Mouse (Mus musculus): ENCODE data around the gene Gps2. TPM values are rescaled to one million over a fixed set of nuclear protein-coding genes. Genes with fewer than 3 reads are reported as not detected.
"Not testable (repeated sequence)": the region's sequence is repeated elsewhere in the genome, so short reads cannot be mapped to it uniquely, and the experiment has no call there.

Gps2 gene
- total RNA-seq, 2 experiments from 2014 or later, result 37.8 to 38.3 TPM

DNA sequence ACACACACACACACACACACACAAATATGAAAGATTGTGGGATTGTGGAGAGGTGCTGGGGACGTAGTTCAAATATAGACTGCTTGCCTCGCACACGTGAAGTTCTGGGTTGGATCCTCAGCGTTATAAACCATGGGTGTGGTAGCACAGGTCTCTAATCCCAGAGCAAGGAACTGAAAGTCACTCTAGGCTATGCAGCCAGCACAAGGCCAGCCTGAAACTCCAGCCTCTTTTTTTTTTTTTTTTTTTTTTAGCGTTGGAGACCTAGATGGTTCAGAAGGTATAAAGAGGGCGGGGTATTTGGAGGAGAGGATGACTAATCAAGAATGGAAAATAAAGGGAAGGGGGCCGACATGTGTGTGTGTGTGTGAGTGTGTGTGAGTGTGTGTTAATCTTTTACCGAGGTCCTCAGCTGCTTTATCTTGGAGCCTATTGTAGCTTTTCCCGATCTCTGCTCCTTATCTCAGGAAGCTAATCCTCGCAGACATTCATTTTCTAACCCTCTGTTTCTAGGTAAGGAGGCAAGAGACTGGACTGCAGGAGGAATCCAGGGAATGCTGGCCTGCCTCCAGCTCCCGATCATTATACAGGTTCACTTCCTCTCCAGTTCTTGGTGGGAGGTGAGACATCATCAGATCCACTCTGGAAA is 39.7 kb downstream of the Gps2 start:
- no peak for DNase-seq
- intact Hi-C loops (cut with DNase I), result no loop called here

DNA sequence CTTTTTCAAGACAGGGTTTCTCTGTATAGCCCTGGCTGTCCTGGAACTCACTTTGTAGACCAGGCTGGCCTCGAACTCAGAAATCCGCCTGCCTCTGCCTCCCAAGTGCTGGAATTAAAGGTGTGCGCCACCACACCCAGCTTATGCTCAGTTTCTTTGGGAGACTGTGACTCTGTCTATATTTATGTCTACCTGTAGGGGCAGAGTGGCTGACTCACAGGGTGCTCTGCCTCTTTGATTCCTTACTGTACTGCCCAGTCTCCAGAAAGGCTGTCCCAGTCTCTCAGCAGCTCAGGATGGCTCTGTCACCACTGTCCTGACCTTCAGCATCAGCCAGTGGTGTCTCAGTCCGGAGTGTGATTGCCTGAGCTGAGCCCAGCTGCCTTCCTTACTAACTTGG is 41.9 kb downstream of the Gps2 start:
- DNase-seq; intact Hi-C loops (cut with DNase I): not testable (repeated sequence)

DNA sequence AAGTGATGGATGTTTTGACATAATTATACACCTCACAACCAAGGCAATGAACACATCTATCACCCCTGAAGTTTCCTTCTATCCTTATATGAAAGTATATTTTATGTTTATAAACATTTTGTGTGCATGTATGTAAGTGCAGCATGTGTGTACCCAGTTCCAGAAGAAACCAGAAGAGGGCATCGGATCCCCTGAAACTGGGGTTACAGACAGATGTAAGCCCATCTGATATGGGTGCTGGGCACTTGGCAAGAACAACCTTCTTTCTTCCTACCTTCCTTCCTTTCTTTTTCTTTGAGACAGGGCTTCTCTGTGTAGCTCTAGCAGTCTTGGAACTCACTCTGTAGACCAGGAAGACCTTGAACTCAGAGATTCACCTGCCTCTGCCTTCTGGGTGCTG is 42.5 kb downstream of the Gps2 start:
- intact Hi-C loops (cut with DNase I), result no loop called here
- DNase-seq, result no peak

DNA sequence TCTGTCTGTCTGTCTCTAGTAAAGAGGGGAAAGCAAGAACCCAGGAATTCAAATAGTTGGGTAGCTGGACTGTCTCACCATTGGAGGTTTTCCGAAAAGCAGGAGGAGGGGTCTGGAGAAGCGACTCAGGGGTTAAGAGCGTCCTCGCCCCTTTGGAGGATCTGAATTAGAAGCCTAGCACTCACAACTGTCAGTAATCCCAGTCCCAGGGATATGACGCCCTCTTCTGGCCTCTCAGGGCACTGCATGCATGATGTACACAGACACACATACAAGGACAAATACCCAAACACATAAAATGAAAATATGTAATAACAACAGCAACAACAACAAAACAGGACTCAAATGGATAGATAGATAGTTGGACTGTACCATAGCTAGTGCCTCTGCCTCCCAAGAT is 46.9 kb downstream of the Gps2 start:
- peak; percentile 33 for DNase-seq
- intact Hi-C loops (cut with DNase I), result no loop called here

DNA sequence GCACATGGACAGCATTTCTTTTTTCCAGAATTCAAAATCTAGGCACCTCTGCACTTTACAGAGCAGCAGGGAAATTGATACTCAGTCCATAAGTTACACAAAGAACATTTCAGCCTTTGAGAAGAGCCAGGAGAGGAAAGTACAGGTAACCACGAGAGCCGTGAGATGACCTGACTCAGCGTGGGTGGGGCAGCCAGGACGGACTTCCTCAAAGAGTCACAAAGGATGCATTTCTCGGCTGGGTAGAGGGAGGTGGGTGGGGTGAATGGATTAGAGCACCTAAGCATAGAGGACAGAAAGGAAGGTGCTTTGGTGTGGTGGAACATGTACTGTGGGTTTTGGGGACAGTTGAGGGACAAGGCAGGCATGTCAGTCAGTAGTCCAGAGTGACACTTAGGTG is 48.2 kb downstream of the Gps2 start:
- no peak for DNase-seq
- intact Hi-C loops (cut with DNase I), result no loop called here

DNA sequence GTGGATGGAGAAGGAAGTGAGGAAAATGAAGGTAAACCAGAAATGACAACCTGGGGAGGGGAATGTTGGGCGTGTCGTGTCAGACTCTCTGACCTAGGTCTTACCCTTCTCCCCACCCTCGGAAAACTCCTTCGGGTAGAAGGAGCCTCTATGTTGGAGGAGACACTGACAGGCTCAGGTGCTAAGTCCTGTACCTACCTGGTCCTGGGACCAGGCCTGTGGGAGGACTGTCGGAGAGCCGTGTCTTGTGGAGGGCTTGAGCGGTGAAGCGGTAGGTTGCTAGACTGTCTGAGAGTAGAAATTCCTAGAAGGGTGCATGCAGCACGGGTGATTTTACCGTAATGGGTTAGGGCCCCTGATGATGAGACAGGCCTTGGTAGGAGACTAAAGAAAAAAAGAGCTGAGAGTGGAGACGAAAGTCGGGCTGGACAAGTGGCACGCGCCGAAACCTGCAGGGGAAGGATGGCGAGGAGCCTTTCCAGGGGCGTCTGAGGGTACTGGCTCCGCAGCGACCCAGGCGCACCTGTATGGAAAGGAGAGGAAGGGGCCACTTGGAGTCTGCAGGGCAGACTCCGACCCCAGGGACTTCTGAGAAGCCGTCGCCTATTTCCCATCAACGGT is 51.1 kb downstream of the Gps2 start, which contains the start of gene Cldn7:
Gene Cldn7, plus strand, starts transcription at position 130 of the 621 bp plus-strand sequence.
- DNase-seq, result no peak
- intact Hi-C loops (cut with DNase I), result no loop called here

DNA sequence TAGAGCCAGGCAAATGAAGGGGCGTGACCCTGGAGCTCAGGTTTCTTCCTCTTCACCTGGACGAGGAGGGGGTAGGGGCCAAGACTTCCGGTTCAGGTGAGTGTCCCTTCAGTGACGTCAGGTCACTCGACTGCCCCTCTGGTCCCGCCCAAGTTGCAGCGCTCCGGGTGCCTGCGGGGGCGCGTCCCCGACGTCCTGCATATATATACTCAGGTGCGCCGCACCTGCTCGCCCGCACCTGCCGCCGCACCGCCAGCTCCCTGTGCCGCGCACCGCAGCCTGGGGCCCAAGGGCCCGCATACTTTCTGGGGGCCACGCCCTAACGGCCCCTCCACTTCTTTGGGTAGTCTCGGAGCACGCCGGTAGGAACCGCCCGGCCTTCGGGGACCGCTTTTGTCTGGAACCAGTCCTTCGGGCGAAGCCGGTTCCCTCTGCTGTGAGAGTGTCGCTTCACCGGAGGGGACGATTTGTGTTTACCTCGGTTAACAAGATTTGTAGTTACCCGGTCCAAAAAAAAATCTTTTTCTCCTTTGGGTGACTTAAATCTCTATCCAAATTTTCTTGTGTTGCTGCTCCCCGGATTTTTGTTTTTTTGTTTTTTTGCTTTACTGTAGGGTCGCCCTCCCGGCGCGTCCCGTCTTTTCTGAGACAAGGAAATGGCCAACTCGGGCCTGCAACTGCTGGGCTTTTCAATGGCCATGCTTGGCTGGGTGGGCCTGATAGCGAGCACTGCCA is 51.8 kb downstream of the Gps2 start:
- DNase-seq, result no peak
- intact Hi-C loops (cut with DNase I), result no loop called here

Small RNA genes lying within 50 kb of the gene (microRNA-seq; reads per million reads assigned to microRNA genes)
- gene Mir6924, result not detected

Other genes with a start within 250 kb of the Gps2 start
- 1 to 10 TPM; 7.1 to 8.5 TPM for gene Cd68, start 247.7 kb upstream of the Gps2 start, total RNA-seq (2021)
- gene Eif4a1, start 241.5 kb upstream of the Gps2 start, total RNA-seq (2021), result 100 to 1,000 TPM; 661 to 680 TPM
- gene Senp3, start 231.8 kb upstream of the Gps2 start, total RNA-seq (2021), result 100 to 1,000 TPM; 117 to 129 TPM
- 1 to 10 TPM in 1 of 2 experiments, under 1 TPM in 1; 0.93 to 1.3 TPM for gene Tnfsf13, start 228.1 kb upstream of the Gps2 start, total RNA-seq (2021)
- 1 to 10 TPM; 6.4 to 8.7 TPM for gene Tnfsf12, start 218.0 kb upstream of the Gps2 start, total RNA-seq (2021)
- gene Tnfsfm13, start 217.8 kb upstream of the Gps2 start, total RNA-seq (2021), result under 1 TPM; 0.30 to 0.97 TPM
- gene Polr2a, start 155.3 kb upstream of the Gps2 start, total RNA-seq (2021), result 10 to 100 TPM; 49.6 to 54.6 TPM
- gene Slc35g3, start 151.9 kb upstream of the Gps2 start, total RNA-seq (2021), result not detected
- gene Zbtb4, start 148.0 kb upstream of the Gps2 start, total RNA-seq (2021), result 10 to 100 TPM; 47.9 to 52.5 TPM
- gene Chrnb1, start 117.9 kb upstream of the Gps2 start, total RNA-seq (2021), result 1 to 10 TPM in 1 of 2 experiments, under 1 TPM in 1; 0.48 to 1.5 TPM
- 10 to 100 TPM; 25.2 to 29.6 TPM for gene Fgf11, start 112.0 kb upstream of the Gps2 start, total RNA-seq (2021)
- not detected for gene Tmem102, start 108.3 kb upstream of the Gps2 start, total RNA-seq (2021)
- gene Gm39566, start 98.6 kb upstream of the Gps2 start, total RNA-seq (2021), result not detected
- not detected for gene Spem2, start 95.4 kb upstream of the Gps2 start, total RNA-seq (2021)
- 1 to 10 TPM in 1 of 2 experiments, under 1 TPM in 1; 0.93 to 1.1 TPM for gene Spem1, start 91.7 kb upstream of the Gps2 start, total RNA-seq (2021)
- 100 to 1,000 TPM; 237 to 257 TPM for gene Nlgn2, start 76.1 kb upstream of the Gps2 start, total RNA-seq (2021)
- gene Tmem256, start 75.4 kb upstream of the Gps2 start, total RNA-seq (2021), result 100 to 1,000 TPM; 140 to 155 TPM
- 10 to 100 TPM; 46.2 to 52.1 TPM for gene Plscr3, start 67.5 kb upstream of the Gps2 start, total RNA-seq (2021)
- not detected for gene Tnk1, start 55.2 kb upstream of the Gps2 start, total RNA-seq (2021)
- gene Tmem95, start 35.9 kb upstream of the Gps2 start, total RNA-seq (2021), result not detected
- 1 to 10 TPM in 1 of 2 experiments, under 1 TPM in 1; 0.38 to 1.0 TPM for gene Kctd11, start 32.5 kb upstream of the Gps2 start, total RNA-seq (2021)
- under 1 TPM; 0.50 to 0.72 TPM for gene Acap1, start 18.3 kb upstream of the Gps2 start, total RNA-seq (2021)
- 10 to 100 TPM in 1 of 2 experiments, 1 to 10 TPM in 1; 8.3 to 10.7 TPM for gene 2810408A11Rik, start 12.9 kb upstream of the Gps2 start, total RNA-seq (2021)
- gene Neurl4, start 12.8 kb upstream of the Gps2 start, total RNA-seq (2021), result 100 to 1,000 TPM; 157 to 165 TPM
- 100 to 1,000 TPM; 539 to 555 TPM for gene Eif5a, start 8.1 kb downstream of the Gps2 start, total RNA-seq (2021)
- 10 to 100 TPM; 16.1 to 23.5 TPM for gene Ybx2, start 21.9 kb downstream of the Gps2 start, total RNA-seq (2021)
- 1 to 10 TPM; 1.7 to 3.2 TPM for gene Slc2a4, start 34.3 kb downstream of the Gps2 start, total RNA-seq (2021)
- gene Cldn7, start 50.9 kb downstream of the Gps2 start, total RNA-seq (2021), result not detected
- gene Ctdnep1, start 67.3 kb downstream of the Gps2 start, total RNA-seq (2021), result 100 to 1,000 TPM in 1 of 2 experiments, 10 to 100 TPM in 1; 89.3 to 102 TPM
- 100 to 1,000 TPM; 112 to 116 TPM for gene Elp5, start 68.6 kb downstream of the Gps2 start, total RNA-seq (2021)
- gene Gabarap, start 77.3 kb downstream of the Gps2 start, total RNA-seq (2021), result 100 to 1,000 TPM; 303 to 307 TPM
- 10 to 100 TPM; 46.2 to 48.7 TPM for gene Phf23, start 81.9 kb downstream of the Gps2 start, total RNA-seq (2021)
- 10 to 100 TPM; 38.8 to 40.1 TPM for gene Dvl2, start 86.7 kb downstream of the Gps2 start, total RNA-seq (2021)
- gene Acadvl, start 101.5 kb downstream of the Gps2 start, total RNA-seq (2021), result 10 to 100 TPM; 44.8 to 45.0 TPM
- gene Dlg4, start 103.1 kb downstream of the Gps2 start, total RNA-seq (2021), result 100 to 1,000 TPM; 496 to 497 TPM
- gene Asgr1, start 140.2 kb downstream of the Gps2 start, total RNA-seq (2021), result 1 to 10 TPM; 3.7 to 3.9 TPM
- not detected for gene Asgr2, start 178.8 kb downstream of the Gps2 start, total RNA-seq (2021)
- under 1 TPM; 0.30 to 0.95 TPM for gene Mgl2, start 216.4 kb downstream of the Gps2 start, total RNA-seq (2021)
- 1 to 10 TPM; 1.3 to 2.9 TPM for gene Clec10a, start 242.3 kb downstream of the Gps2 start, total RNA-seq (2021)

Data from left cerebral cortex, postnatal 4 days (tissue).